Mouse (Mus musculus) MEL (cell line): Measurements from ENCODE around the gene Nosip. TPM values are rescaled to one million over a fixed set of nuclear protein-coding genes. Genes with fewer than 3 reads are reported as not detected.

Experiments used
- DNase-seq: peaks from one replicate; pipeline ENCODE4 v3.0.0; 2011; ENCODE audit warnings: low read depth, low spot score
- H3K27ac ChIP-seq: 2 replicates; pipeline ENCODE4 v1.5.1; 2012; ENCODE audit warnings: low read depth, mild to moderate bottlenecking, control low read depth, low read length, moderate library complexity; ENCODE audit not compliant: control insufficient read depth
- H3K27me3 ChIP-seq, 2 experiments: fragments of 150-350 bp in 1 of 2; sonication (generic) in 1 of 2; 2 replicates each; pipeline ENCODE4 v1.6.1; 2012; ENCODE audit warnings: low read length in 2 of 2, mild to moderate bottlenecking in 2 of 2, improper control_type of control experiment in 1 of 2, moderate library complexity in 1 of 2; ENCODE audit not compliant: insufficient read depth in 2 of 2, control insufficient read depth in 1 of 2
- H3K36me3 ChIP-seq, 2 experiments: 2 replicates each; pipeline ENCODE4 v1.6.1; 2012 to 2014; ENCODE audit warnings: low read length in 2 of 2, improper control_type of control experiment in 1 of 2, inconsistent platforms in 1 of 2, mild to moderate bottlenecking in 1 of 2; ENCODE audit not compliant: insufficient read depth in 2 of 2, control insufficient read depth in 1 of 2
- H3K4me1 ChIP-seq, 2 experiments: fragments of 150-350 bp in 1 of 2; sonication (generic) in 1 of 2; 2 replicates each; pipeline ENCODE4 v1.6.1; 2012; ENCODE audit warnings: low read length in 2 of 2, improper control_type of control experiment in 1 of 2, mild to moderate bottlenecking in 1 of 2; ENCODE audit not compliant: insufficient read depth in 2 of 2, control insufficient read depth in 1 of 2
- H3K4me3 ChIP-seq, 2 experiments: fragments of 150-350 bp in 1 of 2; sonication (generic) in 1 of 2; 2 replicates each; pipeline ENCODE4 v1.5.1; 2012; ENCODE audit warnings: low read depth in 2 of 2, low read length in 2 of 2, mild to moderate bottlenecking in 2 of 2, moderate library complexity in 2 of 2, control low read depth in 1 of 2, improper control_type of control experiment in 1 of 2; ENCODE audit not compliant: control insufficient read depth in 1 of 2, insufficient read depth in 1 of 2
- H3K79me2 ChIP-seq: 2 replicates; pipeline ENCODE4 v1.6.1; 2012; ENCODE audit warnings: mild to moderate bottlenecking, low read length, moderate library complexity; ENCODE audit not compliant: control insufficient read depth, poor library complexity, insufficient read depth
- H3K9ac ChIP-seq: 2 replicates; pipeline ENCODE4 v1.6.1; 2012; ENCODE audit warnings: low read depth, mild to moderate bottlenecking, control low read depth, low read length, moderate library complexity; ENCODE audit not compliant: control insufficient read depth, poor library complexity, severe bottlenecking
- H3K9me3 ChIP-seq: fragments of 150-350 bp; sonication (generic); replicated peaks from 2 replicates; pipeline ENCODE4 v1.6.1; 2012; ENCODE audit warnings: mild to moderate bottlenecking, low read length, improper control_type of control experiment, moderate library complexity; ENCODE audit not compliant: insufficient read depth
- EP300 ChIP-seq, 2 experiments: IDR thresholded peaks; 2 replicates each; pipeline ENCODE4 v1.6.1; 2011; ENCODE audit warnings: improper control_type of control experiment in 2 of 2, low read length in 2 of 2, low read depth in 1 of 2, mild to moderate bottlenecking in 1 of 2
- GABPA ChIP-seq: IDR thresholded peaks from 2 replicates; pipeline ENCODE4 v1.6.1; 2012; ENCODE audit warnings: low read depth, mild to moderate bottlenecking, inconsistent platforms, low read length, improper control_type of control experiment, moderate library complexity
- HCFC1 ChIP-seq: IDR thresholded peaks from 2 replicates; pipeline ENCODE4 v1.6.1; 2012; ENCODE audit warnings: low read depth, mild to moderate bottlenecking, inconsistent platforms, low read length, improper control_type of control experiment, moderate library complexity
- MAFK ChIP-seq: IDR thresholded peaks from 2 replicates; pipeline ENCODE4 v1.6.1; 2011; ENCODE audit warnings: low read depth, mild to moderate bottlenecking, low read length, improper control_type of control experiment, borderline replicate concordance
- MAZ ChIP-seq: IDR thresholded peaks from 2 replicates; pipeline ENCODE4 v1.6.1; 2012; ENCODE audit warnings: low read depth, mild to moderate bottlenecking, inconsistent platforms, low read length, improper control_type of control experiment
- MEF2A ChIP-seq: IDR thresholded peaks from 2 replicates; pipeline ENCODE4 v1.6.1; 2014; ENCODE audit warnings: low read depth, mild to moderate bottlenecking, inconsistent platforms, low read length, improper control_type of control experiment; ENCODE audit not compliant: poor library complexity, insufficient replicate concordance, severe bottlenecking; ENCODE audit errors: extremely low read depth
- MXI1 ChIP-seq: IDR thresholded peaks from 2 replicates; pipeline ENCODE4 v1.6.1; 2011; ENCODE audit warnings: mild to moderate bottlenecking, low read depth, low read length, improper control_type of control experiment
- SIN3A ChIP-seq: IDR thresholded peaks from 2 replicates; pipeline ENCODE4 v1.6.1; 2012; ENCODE audit warnings: low read length, improper control_type of control experiment, inconsistent platforms
- ZNF384 ChIP-seq: IDR thresholded peaks from 2 replicates; pipeline ENCODE4 v1.6.1; 2012; ENCODE audit warnings: low read depth, mild to moderate bottlenecking, inconsistent platforms, low read length, improper control_type of control experiment
- polyA plus RNA-seq, 2 experiments: library from polyadenylated mRNA; stranded (reverse) in 1 of 2; unstranded in 1 of 2; fragments of >175 nt in 1 of 2; fragments of >200 nt in 1 of 2; gene quantifications; 2 replicates each; pipeline versions ENCODE4 v1.2.1 to v1.2.4; 2012; ENCODE audit warnings: low replicate concordance in 2 of 2, low read depth in 1 of 2; ENCODE audit not compliant: insufficient read length in 2 of 2, insufficient read depth in 1 of 2, missing spikeins in 1 of 2
- total RNA-seq: library from RNA; depleted of rRNA; stranded (reverse); fragments of 300-350 nt; gene quantifications from 2 replicates; pipeline ENCODE4 v1.2.3, GENCODE M21; 2012

Gene Nosip
- total and polyA plus RNA-seq, 3 experiments = 50.7 to 78.9 TPM; not detected in 1

- H3K9ac ChIP-seq = no peak overlapping the region
- no peak overlapping the region for H3K4me3 ChIP-seq
- H3K4me1 ChIP-seq = peaks cover 2 to 7% of the 10 kb centered on the region in 2 experiments
- DNase-seq = no peak
- H3K9me3 ChIP-seq = no peaks in the 10 kb centered on the region
- no peak for TF ChIP-seq EP300 (IDR thresholded peaks at IDR 0.05; ENCODE audit: low read depth in 1 of 2, low read length in 2 of 2)
- no peak for TF ChIP-seq MEF2A
- TF ChIP-seq ZNF384 = no peak
- no peak for TF ChIP-seq SIN3A
- TF ChIP-seq, all 39 proteins: peak for 0
- H3K27me3 ChIP-seq = no peaks in the 10 kb centered on the region
- H3K36me3 ChIP-seq = peaks cover 0 to 12% of the 10 kb centered on the region in 2 experiments; a peak in 2 of 4 replicates
- H3K79me2 ChIP-seq = no peaks in the 10 kb centered on the region; the same call in 1 of the 2 replicates
- H3K27ac ChIP-seq = no peak overlapping the region
Measured at GRCm38 (mm10) chr7:45088597-45088996, 26.4 kb downstream of the Nosip start.

DNA sequence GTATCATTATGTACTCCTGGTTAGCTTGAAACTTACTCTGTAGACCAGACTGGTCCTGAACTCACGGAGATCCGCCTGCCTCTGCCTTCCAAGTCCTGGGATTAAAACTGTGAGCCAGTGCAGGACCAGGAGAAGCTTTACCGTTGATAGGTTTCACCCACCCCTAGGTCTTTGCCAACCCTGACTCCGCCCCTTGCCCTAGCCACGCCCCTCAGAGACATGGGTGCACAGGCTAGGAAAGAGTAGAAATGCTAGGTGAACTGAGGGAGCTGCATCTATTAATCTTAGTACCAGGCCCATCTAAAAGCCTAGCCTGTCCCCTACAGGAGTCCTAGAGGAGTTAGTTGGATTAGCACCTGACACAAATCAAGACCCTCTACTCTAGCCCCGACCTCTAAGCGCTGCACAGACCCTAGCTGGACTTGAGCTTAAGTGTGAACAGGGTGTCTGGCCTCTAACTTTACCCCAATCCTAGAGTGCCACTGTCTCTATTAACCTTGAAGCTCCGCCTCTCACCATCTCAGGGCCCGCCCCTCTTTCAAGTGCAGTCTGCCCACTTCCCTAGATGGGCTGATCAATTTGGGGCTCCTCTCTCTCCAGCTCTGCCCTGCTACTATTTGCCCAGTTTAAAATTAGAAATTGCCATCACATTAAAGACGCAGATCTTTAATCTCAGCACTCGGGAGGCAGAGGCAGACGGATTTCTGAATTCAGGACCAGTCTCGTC is 28.2 kb downstream of the Nosip start:
- Histone ChIP-seq H3K79me2 (no peaks in the 10 kb centered on the region; the same call in 1 of the 2 replicates), H3K9me3 (no peaks in the 10 kb centered on the region), H3K9ac (peak overlapping the region; percentile 60), H3K4me1 (peaks cover 2 to 16% of the 10 kb centered on the region in 2 experiments), H3K36me3 (peaks cover 0 to 12% of the 10 kb centered on the region in 2 experiments; a peak in 2 of 4 replicates), H3K27me3 (no peaks in the 10 kb centered on the region), H3K4me3 (peak overlapping the region; percentile 50 to 72), H3K27ac (peak overlapping the region; percentile 47)
- TF ChIP-seq HCFC1 (no peak), MAZ (peak; percentile 33; the same call in 1 of the 2 replicates), GABPA (no peak), MAFK (no peak), MXI1 (peak; percentile 13; the same call in 1 of the 2 replicates)
- DNase-seq = peak; percentile 76
